Mouse (Mus musculus): Measurements from ENCODE around the gene Irf7. TPM values are rescaled to one million over a fixed set of nuclear protein-coding genes. Genes with fewer than 3 reads are reported as not detected.
A peak's percentile ranks its signal among the peaks of the same experiment; 100 is the strongest.
"Not testable (repeated sequence)": the region's sequence is repeated elsewhere in the genome, so short reads cannot be mapped to it uniquely, and the experiment has no call there.

Gene Irf7
- polyA plus RNA-seq, 1 experiment: 1.6 TPM

GRCm38 (mm10) chr7:141269273-141269545 lies 2.9 kb upstream of the Irf7 start:
- no peak for DNase-seq (ENCODE audit: low read depth)
- TF ChIP-seq CTCF (IDR thresholded peaks at IDR 0.05; ENCODE audit: borderline replicate concordance, extremely low read depth, insufficient read depth, insufficient read length) (no peak), POLR2A (IDR thresholded peaks at IDR 0.05; ENCODE audit: borderline replicate concordance, extremely low read depth, insufficient read depth, insufficient read length, poor library complexity, severe bottlenecking) (no peak)

- TF ChIP-seq CTCF (IDR thresholded peaks at IDR 0.05; ENCODE audit: borderline replicate concordance, extremely low read depth, insufficient read depth, insufficient read length) (no peak), POLR2A (IDR thresholded peaks at IDR 0.05; ENCODE audit: borderline replicate concordance, extremely low read depth, insufficient read depth, insufficient read length, poor library complexity, severe bottlenecking) (no peak)
- no peak for DNase-seq (ENCODE audit: low read depth)
These were observed 2.4 kb upstream of the Irf7 start for GRCm38 (mm10) chr7:141268466-141269272.

- DNase-seq (ENCODE audit: low read depth): no peak
- TF ChIP-seq CTCF (IDR thresholded peaks at IDR 0.05; ENCODE audit: borderline replicate concordance, extremely low read depth, insufficient read depth, insufficient read length) (no peak), POLR2A (IDR thresholded peaks at IDR 0.05; ENCODE audit: borderline replicate concordance, extremely low read depth, insufficient read depth, insufficient read length, poor library complexity, severe bottlenecking) (no peak)
These were observed 906 bp downstream of the Irf7 start for GRCm38 (mm10) chr7:141265411-141265738.

- peak; percentile 27 for DNase-seq (ENCODE audit: low read depth)
- TF ChIP-seq CTCF (IDR thresholded peaks at IDR 0.05; ENCODE audit: borderline replicate concordance, extremely low read depth, insufficient read depth, insufficient read length) (peak; percentile 49; the same call in 1 of the 2 replicates), POLR2A (IDR thresholded peaks at IDR 0.05; ENCODE audit: borderline replicate concordance, extremely low read depth, insufficient read depth, insufficient read length, poor library complexity, severe bottlenecking) (no peak)
These were observed 1.4 kb downstream of the Irf7 start for GRCm38 (mm10) chr7:141264761-141265410.

- DNase-seq (ENCODE audit: low read depth): no peak
- TF ChIP-seq POLR2A (IDR thresholded peaks at IDR 0.05; ENCODE audit: borderline replicate concordance, extremely low read depth, insufficient read depth, insufficient read length, poor library complexity, severe bottlenecking) (no peak), CTCF (IDR thresholded peaks at IDR 0.05; ENCODE audit: borderline replicate concordance, extremely low read depth, insufficient read depth, insufficient read length) (no peak)
These were observed 2.1 kb downstream of the Irf7 start for GRCm38 (mm10) chr7:141264041-141264700.

- no peak for TF ChIP-seq CTCF (IDR thresholded peaks at IDR 0.05; ENCODE audit: borderline replicate concordance, extremely low read depth, insufficient read depth, insufficient read length)
- TF ChIP-seq POLR2A (IDR thresholded peaks at IDR 0.05; ENCODE audit: borderline replicate concordance, extremely low read depth, insufficient read depth, insufficient read length, poor library complexity, severe bottlenecking): no peak
- no peak for DNase-seq (ENCODE audit: low read depth)
These were observed 2.6 kb downstream of the Irf7 start for GRCm38 (mm10) chr7:141263640-141264039.

GRCm38 (mm10) chr7:141261480-141261879 lies 4.8 kb downstream of the Irf7 start:
- no peak for DNase-seq (ENCODE audit: low read depth)
- no peak for TF ChIP-seq CTCF (IDR thresholded peaks at IDR 0.05; ENCODE audit: borderline replicate concordance, extremely low read depth, insufficient read depth, insufficient read length)
- TF ChIP-seq POLR2A (IDR thresholded peaks at IDR 0.05; ENCODE audit: borderline replicate concordance, extremely low read depth, insufficient read depth, insufficient read length, poor library complexity, severe bottlenecking): no peak

GRCm38 (mm10) chr7:141256159-141256558 lies 10.1 kb downstream of the Irf7 start:
- TF ChIP-seq POLR2A (IDR thresholded peaks at IDR 0.05; ENCODE audit: borderline replicate concordance, extremely low read depth, insufficient read depth, insufficient read length, poor library complexity, severe bottlenecking) (no peak), CTCF (IDR thresholded peaks at IDR 0.05; ENCODE audit: borderline replicate concordance, extremely low read depth, insufficient read depth, insufficient read length) (no peak)

GRCm38 (mm10) chr7:141250486-141250885 lies 15.8 kb downstream of the Irf7 start:
- DNase-seq (ENCODE audit: low read depth): not testable (repeated sequence)

More at GRCm38 (mm10) chr7:141256159-141256558, 10.1 kb downstream of the Irf7 start:
- no peak for DNase-seq (ENCODE audit: low read depth)

- DNase-seq (ENCODE audit: low read depth): no peak
- TF ChIP-seq CTCF (IDR thresholded peaks at IDR 0.05; ENCODE audit: borderline replicate concordance, extremely low read depth, insufficient read depth, insufficient read length) (no peak), POLR2A (IDR thresholded peaks at IDR 0.05; ENCODE audit: borderline replicate concordance, extremely low read depth, insufficient read depth, insufficient read length, poor library complexity, severe bottlenecking) (no peak)
These were observed 34.7 kb downstream of the Irf7 start for GRCm38 (mm10) chr7:141231551-141231950.

GRCm38 (mm10) chr7:141231111-141231510 lies 35.2 kb downstream of the Irf7 start:
- DNase-seq (ENCODE audit: low read depth): no peak
- no peak for TF ChIP-seq POLR2A (IDR thresholded peaks at IDR 0.05; ENCODE audit: borderline replicate concordance, extremely low read depth, insufficient read depth, insufficient read length, poor library complexity, severe bottlenecking)
- TF ChIP-seq CTCF (IDR thresholded peaks at IDR 0.05; ENCODE audit: borderline replicate concordance, extremely low read depth, insufficient read depth, insufficient read length): no peak

- DNase-seq (ENCODE audit: low read depth): no peak
- TF ChIP-seq CTCF (IDR thresholded peaks at IDR 0.05; ENCODE audit: borderline replicate concordance, extremely low read depth, insufficient read depth, insufficient read length) (no peak), POLR2A (IDR thresholded peaks at IDR 0.05; ENCODE audit: borderline replicate concordance, extremely low read depth, insufficient read depth, insufficient read length, poor library complexity, severe bottlenecking) (no peak)
These were observed 35.7 kb downstream of the Irf7 start for GRCm38 (mm10) chr7:141230570-141230969.

Measured in brain, embryonic 14.5 days (tissue).